Comparison of ENCODE assay signal across 14 mouse cellular contexts in the genomic region with DNA sequence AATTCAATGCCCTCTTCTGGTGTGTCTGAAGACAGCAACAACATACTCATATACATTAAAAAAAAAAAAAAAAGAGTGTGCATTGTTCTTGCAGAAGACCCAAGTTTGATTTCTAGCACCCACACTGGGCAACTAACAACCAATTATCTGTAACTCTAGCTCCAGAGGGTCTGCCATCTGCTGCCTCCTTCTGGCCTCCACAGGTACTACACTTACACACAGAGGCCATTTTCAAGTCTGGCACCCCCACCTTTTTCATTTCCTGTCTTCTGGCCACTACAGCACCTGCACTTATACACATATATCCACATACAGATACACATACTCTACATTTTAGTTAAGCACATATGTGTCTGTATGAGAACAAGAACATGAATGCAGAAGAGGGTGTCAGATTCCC. TPM values are rescaled to one million over a fixed set of nuclear protein-coding genes. Genes with fewer than 3 reads are reported as not detected.
DNase-seq lines count a peak whose midpoint lies in the region; ATAC-seq and TF ChIP-seq lines count a peak whose summit lies in the region.
"Had no signal": no experiment of that assay in that cellular context is flagged by ENCODE, and none has a peak within 500 bp of the region (broad histone marks: within the 10 kb centered on the region; RNA-seq: fewer than 3 reads in every experiment).

No protein-coding gene starts in this region.

- no peaks in the 10 kb centered on the region for H3K9me3 ChIP-seq in liver, embryonic 14.5 days (ENCODE audit: control insufficient read depth, low read length)
- no peaks in the 10 kb centered on the region for H3K9me3 ChIP-seq in liver, embryonic 12.5 days (replicated peaks)
- H3K9me3 ChIP-seq in E14TG2a.4 (ENCODE audit: low read length): no peaks in the 10 kb centered on the region
- no peaks in the 10 kb centered on the region for H3K9me3 ChIP-seq in limb, embryonic 10.5 days (replicated peaks)
- H3K9me3 ChIP-seq: forebrain, embryonic 12.5 days had no signal

- DNase-seq in liver, embryonic 14.5 days (ENCODE audit: low read depth in 3 of 3, low spot score in 3 of 3): no peak
- peak; percentile 29 for DNase-seq in T-cell, adult 2 months (ENCODE audit: low spot score)
- no peak for DNase-seq in limb, embryonic 10.5 days (ENCODE audit: low spot score)
- DNase-seq in left cerebral cortex, adult 11 months (ENCODE audit: low spot score): no peak
- DNase-seq in gastrocnemius, adult 8-10 months (ENCODE audit: low spot score in 2 of 2): no peak
- DNase-seq: heart, adult 11 months; heart, postnatal 36 days; layer of hippocampus, postnatal 36 days; retina, postnatal 1 day had no signal

- H3K4me1 ChIP-seq in liver, embryonic 14.5 days (replicated peaks; ENCODE audit: control insufficient read depth in 2 of 2, insufficient read depth in 2 of 2, low read length in 1 of 2): peaks cover 0 to 10% of the 10 kb centered on the region in 2 experiments; a peak in 2 of 4 replicates
- peaks cover 8% of the 10 kb centered on the region for H3K4me1 ChIP-seq in liver, embryonic 12.5 days
- peaks cover 3% of the 10 kb centered on the region; the same call in 1 of the 2 replicates for H3K4me1 ChIP-seq in E14TG2a.4 (replicated peaks; ENCODE audit: low read depth, low read length)
- H3K4me1 ChIP-seq in small intestine, adult 2 months (ENCODE audit: control insufficient read depth, insufficient read depth, insufficient read length, low read length): no peaks in the 10 kb centered on the region
- no peaks in the 10 kb centered on the region for H3K4me1 ChIP-seq in limb, embryonic 10.5 days
- H3K4me1 ChIP-seq: forebrain, embryonic 12.5 days had no signal

- ATAC-seq in liver, embryonic 14.5 days (ENCODE audit: insufficient read depth): no peak
- ATAC-seq in liver, embryonic 12.5 days: no peak
- ATAC-seq: activated CD4-positive, CD25-positive, alpha-beta regulatory T cell, adult 4 months had no signal

- TF ChIP-seq CTCF in liver, embryonic 14.5 days (IDR thresholded peaks at IDR 0.05; ENCODE audit: low read depth): peak; percentile 61
- TF ChIP-seq CTCF in E14TG2a.4 (conservative IDR thresholded peaks at IDR 0.05; ENCODE audit: low read length): peak; percentile 74
- TF ChIP-seq CTCF in small intestine, adult 2 months (IDR thresholded peaks at IDR 0.05; ENCODE audit: extremely low read depth, insufficient read length, insufficient replicate concordance, low read depth, low read length): peak; percentile 34; the same call in 1 of the 2 replicates

- no peak overlapping the region for H3K4me2 ChIP-seq in liver, embryonic 14.5 days (ENCODE audit: low read depth)
- no peak overlapping the region for H3K4me2 ChIP-seq in liver, embryonic 12.5 days
- H3K4me2 ChIP-seq: forebrain, embryonic 12.5 days had no signal

- TF ChIP-seq EP300 in liver, embryonic 14.5 days (IDR thresholded peaks at IDR 0.05; ENCODE audit: low read depth): no peak

- no peak overlapping the region for H3K4me3 ChIP-seq in liver, embryonic 14.5 days (ENCODE audit: insufficient read depth in 1 of 2, low read depth in 2 of 2, low read length in 2 of 2)
- H3K4me3 ChIP-seq in liver, embryonic 12.5 days: no peak overlapping the region
- H3K4me3 ChIP-seq in E14TG2a.4 (replicated peaks; ENCODE audit: low read length): no peak overlapping the region
- no peak overlapping the region for H3K4me3 ChIP-seq in small intestine, adult 2 months (ENCODE audit: low read depth, low read length)
- no peak overlapping the region for H3K4me3 ChIP-seq in limb, embryonic 10.5 days
- H3K4me3 ChIP-seq: forebrain, embryonic 12.5 days had no signal

- no peaks in the 10 kb centered on the region for H3K36me3 ChIP-seq in liver, embryonic 14.5 days (replicated peaks; ENCODE audit: control insufficient read depth, insufficient read depth, low read depth)
- no peaks in the 10 kb centered on the region for H3K36me3 ChIP-seq in liver, embryonic 12.5 days
- no peaks in the 10 kb centered on the region for H3K36me3 ChIP-seq in E14TG2a.4 (ENCODE audit: insufficient read depth, low read length)
- H3K36me3 ChIP-seq in small intestine, adult 2 months (ENCODE audit: control insufficient read depth, insufficient read depth, low read length): peaks cover 22% of the 10 kb centered on the region
- H3K36me3 ChIP-seq in limb, embryonic 10.5 days: no peaks in the 10 kb centered on the region
- H3K36me3 ChIP-seq: forebrain, embryonic 12.5 days had no signal

- H3K27ac ChIP-seq in liver, embryonic 14.5 days: no peak overlapping the region
- H3K27ac ChIP-seq in liver, embryonic 12.5 days: no peak overlapping the region
- H3K27ac ChIP-seq in small intestine, adult 2 months (ENCODE audit: insufficient read depth, low read depth, low read length): no peak overlapping the region
- no peak overlapping the region for H3K27ac ChIP-seq in limb, embryonic 10.5 days
- H3K27ac ChIP-seq: forebrain, embryonic 12.5 days had no signal

- H3K9ac ChIP-seq in liver, embryonic 14.5 days (replicated peaks): no peak overlapping the region
- no peak overlapping the region for H3K9ac ChIP-seq in liver, embryonic 12.5 days
- H3K9ac ChIP-seq: forebrain, embryonic 12.5 days had no signal

- no peak for TF ChIP-seq POLR2A in small intestine, adult 2 months (IDR thresholded peaks at IDR 0.05; ENCODE audit: low read depth, low read length)

- no peaks in the 10 kb centered on the region for H3K27me3 ChIP-seq in liver, embryonic 14.5 days (ENCODE audit: control insufficient read depth, insufficient read depth, low read length)
- H3K27me3 ChIP-seq in liver, embryonic 12.5 days (replicated peaks): no peaks in the 10 kb centered on the region
- no peaks in the 10 kb centered on the region for H3K27me3 ChIP-seq in E14TG2a.4 (ENCODE audit: insufficient read depth, low read length)
- no peaks in the 10 kb centered on the region for H3K27me3 ChIP-seq in small intestine, adult 2 months (ENCODE audit: control insufficient read depth, insufficient read depth, low read length)
- H3K27me3 ChIP-seq in limb, embryonic 10.5 days (ENCODE audit: low read depth, poor library complexity, severe bottlenecking): no peaks in the 10 kb centered on the region
- H3K27me3 ChIP-seq: forebrain, embryonic 12.5 days had no signal

RNA-seq across cellular contexts. Expression of gene Cdk5r1, which starts 50.9 kb away (rescaled TPM):
- polyA plus RNA-seq in liver, embryonic 14.5 days (2012; rRNA removed): 0.64 and 0.74 TPM in 2 replicates
- polyA plus RNA-seq in liver, embryonic 14.5 days (2014; fragmentation: Nextera tagmentation; extraction: Ambion mirVana): 0.17 and 0.37 TPM in 2 replicates
- 0.62 and 0.75 TPM in 2 replicates for polyA plus RNA-seq in liver, embryonic 12.5 days (2016; fragmentation: Nextera tagmentation; extraction: Ambion mirVana)
- polyA plus RNA-seq in small intestine, adult 2 months (2012; rRNA removed): 0.51 and 1.5 TPM in 2 replicates
- 1.4 and 1.6 TPM in 2 replicates for polyA plus RNA-seq in limb, embryonic 10.5 days (2016; fragmentation: Nextera tagmentation; extraction: Ambion mirVana)
- under 1 TPM; 0.20 to 0.43 (median 0.29) TPM for total RNA-seq in gastrocnemius, adult 8-10 months (2022)
